Mouse (Mus musculus): ENCODE data around the gene Tubb4b. TPM values are rescaled to one million over a fixed set of nuclear protein-coding genes. Genes with fewer than 3 reads are reported as not detected.

The Tubb4b gene
- 50.4 TPM for polyA plus RNA-seq (2014; fragmentation: Illumina TruSeq; extraction: RNeasy Lipid Tissue Mini Kit (QIAGEN cat#74804); ENCODE audit: low read depth, low replicate concordance)

GRCm38 (mm10) chr2:25224492-25224765, at the start of gene Tubb4b:
Gene Tubb4b, minus strand, starts transcription at chr2:25224702.

GRCm38 (mm10) chr2:25271827-25272511, 47.5 kb upstream of the Tubb4b start, which contains the start of the genes Ssna1 and Anapc2:
Gene Ssna1, minus strand, starts transcription at chr2:25272438.
Gene Anapc2, plus strand, starts transcription at chr2:25272478.

GRCm38 (mm10) chr2:25262291-25262767, 37.8 kb upstream of the Tubb4b start, which contains the start of gene Tprn:
Gene Tprn, plus strand, starts transcription at chr2:25262618.

GRCm38 (mm10) chr2:25255284-25255779, 30.8 kb upstream of the Tubb4b start, which contains the start of gene Tmem203:
Gene Tmem203, plus strand, starts transcription at chr2:25255439.

GRCm38 (mm10) chr2:25246183-25247072, 21.9 kb upstream of the Tubb4b start, which contains the start of gene AL732309.1:
Gene AL732309.1, minus strand, starts transcription at chr2:25246863.

GRCm38 (mm10) chr2:25242101-25242506, 17.6 kb upstream of the Tubb4b start, which contains the start of the genes Rnf208 and Cysrt1:
Gene Rnf208, plus strand, starts transcription at chr2:25242255.
Gene Cysrt1, minus strand, starts transcription at chr2:25242452.

GRCm38 (mm10) chr2:25236614-25237013, 12.1 kb upstream of the Tubb4b start, which contains the start of gene Rnf224:
Gene Rnf224, minus strand, starts transcription at chr2:25236787.

GRCm38 (mm10) chr2:25234050-25234449, 9.5 kb upstream of the Tubb4b start, which contains the start of gene Slc34a3:
Gene Slc34a3, minus strand, starts transcription at chr2:25234364.

GRCm38 (mm10) chr2:25218445-25218844, 6.1 kb downstream of the Tubb4b start, which contains the start of gene Fam166a:
Gene Fam166a, plus strand, starts transcription at chr2:25218745.

GRCm38 (mm10) chr2:25214444-25214843, 10.1 kb downstream of the Tubb4b start, which contains the start of gene Stpg3:
Gene Stpg3, minus strand, starts transcription at chr2:25214637.

GRCm38 (mm10) chr2:25211121-25211670, 13.3 kb downstream of the Tubb4b start, which contains the start of gene Nelfb:
Gene Nelfb, minus strand, starts transcription at chr2:25211489.

GRCm38 (mm10) chr2:25196172-25196954, 28.1 kb downstream of the Tubb4b start, which contains the start of gene Tor4a:
Gene Tor4a, minus strand, starts transcription at chr2:25196886.

GRCm38 (mm10) chr2:25180478-25180903, 44.0 kb downstream of the Tubb4b start, which contains the start of gene Nrarp:
Gene Nrarp, plus strand, starts transcription at chr2:25180758.

Other genes starting within 250 kb of the Tubb4b start
- gene Mrpl41, start 249.6 kb downstream of the Tubb4b start, polyA plus RNA-seq (2014; fragmentation: Illumina TruSeq; extraction: RNeasy Lipid Tissue Mini Kit (QIAGEN cat#74804); ENCODE audit: low read depth, low replicate concordance) = 59.7 TPM
- gene Pnpla7, start 248.7 kb downstream of the Tubb4b start, polyA plus RNA-seq (2014; fragmentation: Illumina TruSeq; extraction: RNeasy Lipid Tissue Mini Kit (QIAGEN cat#74804); ENCODE audit: low read depth, low replicate concordance) = 15.8 TPM
- gene Nsmf, start 170.3 kb downstream of the Tubb4b start, polyA plus RNA-seq (2014; fragmentation: Illumina TruSeq; extraction: RNeasy Lipid Tissue Mini Kit (QIAGEN cat#74804); ENCODE audit: low read depth, low replicate concordance) = 4.8 TPM
- not detected for gene Entpd8, start 144.4 kb downstream of the Tubb4b start, polyA plus RNA-seq (2014; fragmentation: Illumina TruSeq; extraction: RNeasy Lipid Tissue Mini Kit (QIAGEN cat#74804); ENCODE audit: low read depth, low replicate concordance)
- not detected for gene Noxa1, start 129.6 kb downstream of the Tubb4b start, polyA plus RNA-seq (2014; fragmentation: Illumina TruSeq; extraction: RNeasy Lipid Tissue Mini Kit (QIAGEN cat#74804); ENCODE audit: low read depth, low replicate concordance)
- 3.8 TPM for gene Nrarp, start 43.9 kb downstream of the Tubb4b start, polyA plus RNA-seq (2014; fragmentation: Illumina TruSeq; extraction: RNeasy Lipid Tissue Mini Kit (QIAGEN cat#74804); ENCODE audit: low read depth, low replicate concordance)
- 5.8 TPM for gene Tor4a, start 27.8 kb downstream of the Tubb4b start, polyA plus RNA-seq (2014; fragmentation: Illumina TruSeq; extraction: RNeasy Lipid Tissue Mini Kit (QIAGEN cat#74804); ENCODE audit: low read depth, low replicate concordance)
- gene Nelfb, start 13.2 kb downstream of the Tubb4b start, polyA plus RNA-seq (2014; fragmentation: Illumina TruSeq; extraction: RNeasy Lipid Tissue Mini Kit (QIAGEN cat#74804); ENCODE audit: low read depth, low replicate concordance) = 6.9 TPM
- gene Stpg3, start 10.1 kb downstream of the Tubb4b start, polyA plus RNA-seq (2014; fragmentation: Illumina TruSeq; extraction: RNeasy Lipid Tissue Mini Kit (QIAGEN cat#74804); ENCODE audit: low read depth, low replicate concordance) = not detected
- not detected for gene Fam166a, start 6.0 kb downstream of the Tubb4b start, polyA plus RNA-seq (2014; fragmentation: Illumina TruSeq; extraction: RNeasy Lipid Tissue Mini Kit (QIAGEN cat#74804); ENCODE audit: low read depth, low replicate concordance)
- not detected for gene Slc34a3, start 9.7 kb upstream of the Tubb4b start, polyA plus RNA-seq (2014; fragmentation: Illumina TruSeq; extraction: RNeasy Lipid Tissue Mini Kit (QIAGEN cat#74804); ENCODE audit: low read depth, low replicate concordance)
- not detected for gene Rnf224, start 12.1 kb upstream of the Tubb4b start, polyA plus RNA-seq (2014; fragmentation: Illumina TruSeq; extraction: RNeasy Lipid Tissue Mini Kit (QIAGEN cat#74804); ENCODE audit: low read depth, low replicate concordance)
- gene Rnf208, start 17.6 kb upstream of the Tubb4b start, polyA plus RNA-seq (2014; fragmentation: Illumina TruSeq; extraction: RNeasy Lipid Tissue Mini Kit (QIAGEN cat#74804); ENCODE audit: low read depth, low replicate concordance) = not detected
- not detected for gene Cysrt1, start 17.8 kb upstream of the Tubb4b start, polyA plus RNA-seq (2014; fragmentation: Illumina TruSeq; extraction: RNeasy Lipid Tissue Mini Kit (QIAGEN cat#74804); ENCODE audit: low read depth, low replicate concordance)
- 0.93 TPM for gene AL732309.1, start 22.2 kb upstream of the Tubb4b start, polyA plus RNA-seq (2014; fragmentation: Illumina TruSeq; extraction: RNeasy Lipid Tissue Mini Kit (QIAGEN cat#74804); ENCODE audit: low read depth, low replicate concordance)
- gene Tmem203, start 30.7 kb upstream of the Tubb4b start, polyA plus RNA-seq (2014; fragmentation: Illumina TruSeq; extraction: RNeasy Lipid Tissue Mini Kit (QIAGEN cat#74804); ENCODE audit: low read depth, low replicate concordance) = not detected
- gene Tprn, start 37.9 kb upstream of the Tubb4b start, polyA plus RNA-seq (2014; fragmentation: Illumina TruSeq; extraction: RNeasy Lipid Tissue Mini Kit (QIAGEN cat#74804); ENCODE audit: low read depth, low replicate concordance) = 0.52 TPM
- 2.9 TPM for gene Ssna1, start 47.7 kb upstream of the Tubb4b start, polyA plus RNA-seq (2014; fragmentation: Illumina TruSeq; extraction: RNeasy Lipid Tissue Mini Kit (QIAGEN cat#74804); ENCODE audit: low read depth, low replicate concordance)
- 6.7 TPM for gene Anapc2, start 47.8 kb upstream of the Tubb4b start, polyA plus RNA-seq (2014; fragmentation: Illumina TruSeq; extraction: RNeasy Lipid Tissue Mini Kit (QIAGEN cat#74804); ENCODE audit: low read depth, low replicate concordance)
- not detected for gene Tmem210, start 63.4 kb upstream of the Tubb4b start, polyA plus RNA-seq (2014; fragmentation: Illumina TruSeq; extraction: RNeasy Lipid Tissue Mini Kit (QIAGEN cat#74804); ENCODE audit: low read depth, low replicate concordance)
- not detected for gene Lrrc26, start 65.2 kb upstream of the Tubb4b start, polyA plus RNA-seq (2014; fragmentation: Illumina TruSeq; extraction: RNeasy Lipid Tissue Mini Kit (QIAGEN cat#74804); ENCODE audit: low read depth, low replicate concordance)
- 2.7 TPM for gene Grin1, start 94.5 kb upstream of the Tubb4b start, polyA plus RNA-seq (2014; fragmentation: Illumina TruSeq; extraction: RNeasy Lipid Tissue Mini Kit (QIAGEN cat#74804); ENCODE audit: low read depth, low replicate concordance)
- gene Man1b1, start 107.6 kb upstream of the Tubb4b start, polyA plus RNA-seq (2014; fragmentation: Illumina TruSeq; extraction: RNeasy Lipid Tissue Mini Kit (QIAGEN cat#74804); ENCODE audit: low read depth, low replicate concordance) = 23.9 TPM
- gene Dpp7, start 131.7 kb upstream of the Tubb4b start, polyA plus RNA-seq (2014; fragmentation: Illumina TruSeq; extraction: RNeasy Lipid Tissue Mini Kit (QIAGEN cat#74804); ENCODE audit: low read depth, low replicate concordance) = 15.1 TPM
- 0.41 TPM for gene Uap1l1, start 141.0 kb upstream of the Tubb4b start, polyA plus RNA-seq (2014; fragmentation: Illumina TruSeq; extraction: RNeasy Lipid Tissue Mini Kit (QIAGEN cat#74804); ENCODE audit: low read depth, low replicate concordance)
- gene Sapcd2, start 147.6 kb upstream of the Tubb4b start, polyA plus RNA-seq (2014; fragmentation: Illumina TruSeq; extraction: RNeasy Lipid Tissue Mini Kit (QIAGEN cat#74804); ENCODE audit: low read depth, low replicate concordance) = not detected
- gene Entpd2, start 171.2 kb upstream of the Tubb4b start, polyA plus RNA-seq (2014; fragmentation: Illumina TruSeq; extraction: RNeasy Lipid Tissue Mini Kit (QIAGEN cat#74804); ENCODE audit: low read depth, low replicate concordance) = 1.6 TPM
- gene Npdc1, start 174.6 kb upstream of the Tubb4b start, polyA plus RNA-seq (2014; fragmentation: Illumina TruSeq; extraction: RNeasy Lipid Tissue Mini Kit (QIAGEN cat#74804); ENCODE audit: low read depth, low replicate concordance) = 16.0 TPM
- not detected for gene Fut7, start 198.6 kb upstream of the Tubb4b start, polyA plus RNA-seq (2014; fragmentation: Illumina TruSeq; extraction: RNeasy Lipid Tissue Mini Kit (QIAGEN cat#74804); ENCODE audit: low read depth, low replicate concordance)
- gene Abca2, start 204.0 kb upstream of the Tubb4b start, polyA plus RNA-seq (2014; fragmentation: Illumina TruSeq; extraction: RNeasy Lipid Tissue Mini Kit (QIAGEN cat#74804); ENCODE audit: low read depth, low replicate concordance) = 1.9 TPM
- not detected for gene Clic3, start 232.1 kb upstream of the Tubb4b start, polyA plus RNA-seq (2014; fragmentation: Illumina TruSeq; extraction: RNeasy Lipid Tissue Mini Kit (QIAGEN cat#74804); ENCODE audit: low read depth, low replicate concordance)
- gene Paxx, start 236.4 kb upstream of the Tubb4b start, polyA plus RNA-seq (2014; fragmentation: Illumina TruSeq; extraction: RNeasy Lipid Tissue Mini Kit (QIAGEN cat#74804); ENCODE audit: low read depth, low replicate concordance) = 1.5 TPM
- not detected for gene Ptgds, start 245.3 kb upstream of the Tubb4b start, polyA plus RNA-seq (2014; fragmentation: Illumina TruSeq; extraction: RNeasy Lipid Tissue Mini Kit (QIAGEN cat#74804); ENCODE audit: low read depth, low replicate concordance)

Measured in adrenal gland, adult 10 weeks (tissue).